ENCODE assay signal across 10 mouse cellular contexts in genomic region chr13:50031757-50032156, GRCm38 (mm10).
A peak's percentile ranks its signal among the peaks of the same experiment; 100 is the strongest.
DNase-seq lines count a peak whose midpoint lies in the region; ATAC-seq lines count a peak whose summit lies in the region.
"Had no signal": no experiment of that assay in that cellular context is flagged by ENCODE, and none has a peak within 500 bp of the region (broad histone marks: within the 10 kb centered on the region; RNA-seq: fewer than 3 reads in every experiment).

No protein-coding gene starts in this region.

- H3K9ac ChIP-seq in kidney, embryonic 16.5 days (replicated peaks; ENCODE audit: low read length) = no peak overlapping the region
- H3K9ac ChIP-seq: limb, embryonic 15.5 days had no signal

- 21% methylated on average over 1 of the region's 1 CpGs for WGBS in kidney, embryonic 16.5 days

- no peak overlapping the region for H3K4me2 ChIP-seq in kidney, embryonic 16.5 days (replicated peaks; ENCODE audit: low read depth, low read length)
- H3K4me2 ChIP-seq: limb, embryonic 15.5 days had no signal

- DNase-seq in kidney, adult 18-20 months = peak; percentile 14
- DNase-seq in thymus, postnatal 4 days = peak; percentile 14
- no peak for DNase-seq in thymus, adult 18-20 months
- peak; percentile 42 for DNase-seq in adrenal gland, postnatal 25 days
- DNase-seq in frontal cortex, adult 2 months (ENCODE audit: extremely low spot score in 1 of 2, low spot score in 1 of 2) = no peak
- DNase-seq in cerebellum, adult 8-10 months = no peak
- DNase-seq: cerebellum, adult 9-11 months had no signal

- no peaks in the 10 kb centered on the region for H3K9me3 ChIP-seq in kidney, embryonic 16.5 days (ENCODE audit: low read length)
- H3K9me3 ChIP-seq: limb, embryonic 15.5 days had no signal

- no peak for ATAC-seq in kidney, embryonic 16.5 days (ENCODE audit: low FRiP score, low TSS enrichment)

- H3K27ac ChIP-seq in kidney, embryonic 16.5 days (ENCODE audit: low read length) = no peak overlapping the region
- H3K27ac ChIP-seq: limb, embryonic 15.5 days had no signal

- no peaks in the 10 kb centered on the region for H3K27me3 ChIP-seq in kidney, embryonic 16.5 days (ENCODE audit: insufficient read depth, low read length)
- H3K27me3 ChIP-seq: limb, embryonic 15.5 days had no signal

- no peaks in the 10 kb centered on the region for H3K4me1 ChIP-seq in kidney, embryonic 16.5 days (ENCODE audit: insufficient read depth, low read length)
- H3K4me1 ChIP-seq: limb, embryonic 15.5 days had no signal

- no peaks in the 10 kb centered on the region for H3K36me3 ChIP-seq in kidney, embryonic 16.5 days (ENCODE audit: insufficient read depth, low read length)
- H3K36me3 ChIP-seq: limb, embryonic 15.5 days had no signal

- H3K4me3 ChIP-seq in kidney, embryonic 16.5 days (ENCODE audit: low read length) = no peak overlapping the region
- H3K4me3 ChIP-seq: erythroblast, embryonic 14.5 days; limb, embryonic 15.5 days had no signal

Comparison
In these comparisons a context has a peak if more than half of its experiments do, and no peak if none do; other contexts are left out.
1. DNase-seq: peak in kidney, adult 18-20 months (single experiment), thymus, postnatal 4 days (single experiment) and adrenal gland, postnatal 25 days (single experiment); none in thymus, adult 18-20 months (0 of 2), frontal cortex, adult 2 months (0 of 2) and cerebellum, adult 8-10 months (single experiment).